Mouse (Mus musculus): ENCODE data around the gene Acot12. TPM values are rescaled to one million over a fixed set of nuclear protein-coding genes. Genes with fewer than 3 reads are reported as not detected.
"Not testable (repeated sequence)": the region's sequence is repeated elsewhere in the genome, so short reads cannot be mapped to it uniquely, and the experiment has no call there.

Gene Acot12
- polyA plus RNA-seq, 1 experiment from 2014 or later, result 0.30 TPM

DNA sequence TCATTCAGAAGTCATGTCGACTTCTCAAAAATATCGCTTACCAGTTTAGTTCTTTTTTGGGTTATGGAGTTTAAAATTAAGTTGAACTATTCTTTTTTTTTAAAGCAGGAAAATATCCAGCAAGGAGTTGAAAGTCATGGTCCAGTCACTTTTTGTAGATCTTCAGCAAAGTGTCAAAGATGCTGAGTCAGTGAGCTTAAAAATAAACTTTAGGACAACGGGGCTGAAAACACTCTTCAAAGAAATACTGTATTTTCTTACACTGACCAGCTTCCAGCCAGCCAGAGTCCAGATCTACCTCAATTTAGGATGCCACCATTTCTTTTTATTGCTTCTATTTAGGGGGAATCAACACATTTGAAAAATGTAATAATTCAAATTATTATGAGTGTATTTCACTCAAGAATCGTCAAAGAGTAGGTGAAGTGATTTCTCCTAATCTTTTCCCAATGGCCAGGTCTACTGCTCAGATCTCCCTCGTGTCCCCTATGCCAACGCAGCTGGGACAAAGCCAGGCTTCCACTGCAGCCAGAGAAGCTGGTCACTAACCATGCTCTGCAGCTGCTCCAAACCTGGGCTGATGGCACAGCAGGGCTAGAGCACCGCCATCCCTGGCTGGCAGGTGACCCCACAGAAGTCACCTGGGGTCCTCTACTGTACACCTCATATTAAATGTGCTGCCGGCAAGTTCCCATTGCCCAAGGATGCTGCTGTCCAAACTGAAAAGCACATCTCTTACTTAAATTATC is 19.2 kb downstream of the Acot12 start:
- no peaks in the 10 kb centered on the region for H3K27me3 ChIP-seq (ENCODE audit: control insufficient read depth, insufficient read depth, low read length)
- no peak overlapping the region for H3K9ac ChIP-seq (ENCODE audit: low read length)

DNA sequence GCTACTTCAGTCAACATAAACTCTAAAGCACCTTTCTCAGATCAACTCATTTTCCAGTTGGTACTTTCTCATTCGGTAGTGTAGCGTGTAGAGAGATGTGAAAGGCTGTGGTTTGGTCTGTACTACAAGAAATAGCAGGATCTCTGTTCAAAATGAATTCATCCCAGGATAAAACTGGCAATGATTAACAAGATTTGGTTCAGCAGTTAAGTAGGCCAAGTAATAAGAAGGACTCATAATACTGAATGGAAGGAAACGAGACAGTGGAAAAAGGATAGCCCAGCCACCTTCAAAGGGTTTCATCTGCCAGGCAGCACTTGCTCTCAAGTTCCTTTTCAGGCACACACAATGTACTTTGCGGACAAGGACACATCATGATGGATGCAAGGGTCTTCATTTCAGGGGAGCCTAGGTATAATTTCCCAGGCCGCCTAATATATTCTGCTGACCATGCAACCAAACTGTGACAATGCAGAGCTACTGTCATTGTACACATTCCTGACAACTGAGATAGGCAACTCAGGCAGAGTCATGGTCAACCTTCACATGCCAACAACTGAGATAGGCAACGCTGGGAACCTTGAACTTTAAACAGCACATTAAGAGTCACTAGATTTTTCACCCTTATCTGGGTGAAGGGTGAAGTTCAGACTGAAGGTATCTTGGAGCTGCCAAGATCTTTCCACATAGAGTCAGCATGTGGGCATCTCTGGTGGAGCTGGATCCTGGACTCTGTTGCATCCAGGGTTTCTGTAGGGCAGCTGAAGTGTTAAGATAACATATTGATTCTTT is 20.5 kb downstream of the Acot12 start:
- H3K4me2 ChIP-seq (ENCODE audit: low read length), result no peak overlapping the region
- H3K9ac ChIP-seq (ENCODE audit: low read length), result no peak overlapping the region
- H3K4me3 ChIP-seq (ENCODE audit: control insufficient read depth in 1 of 2, insufficient read depth in 1 of 2, low read depth in 1 of 2, low read length in 2 of 2), result no peak overlapping the region
- no peak overlapping the region for H3K27ac ChIP-seq (replicated peaks in 1 of 2; ENCODE audit: control insufficient read depth in 1 of 2, insufficient read depth in 1 of 2, low read depth in 2 of 2, low read length in 2 of 2)
- no peaks in the 10 kb centered on the region for H3K27me3 ChIP-seq (ENCODE audit: control insufficient read depth, insufficient read depth, low read length)
- no peak for ATAC-seq (ENCODE audit: insufficient number of reproducible peaks, insufficient read depth, low FRiP score, low read depth)
- no peaks in the 10 kb centered on the region for H3K36me3 ChIP-seq (ENCODE audit: control insufficient read depth, insufficient read depth, low read length)
- H3K4me1 ChIP-seq (ENCODE audit: control insufficient read depth in 2 of 2, insufficient read depth in 2 of 2, low read length in 2 of 2), result no peaks in the 10 kb centered on the region
- WGBS, result 72% methylated on average over 6 of the region's 6 CpGs
- H3K9me3 ChIP-seq (ENCODE audit: control insufficient read depth, low read length), result no peaks in the 10 kb centered on the region

More for the DNA sequence above, 19.2 kb downstream of the Acot12 start:
- Histone ChIP-seq H3K4me3 (ENCODE audit: control insufficient read depth in 1 of 2, insufficient read depth in 1 of 2, low read depth in 1 of 2, low read length in 2 of 2) (no peak overlapping the region), H3K9me3 (ENCODE audit: control insufficient read depth, low read length) (no peaks in the 10 kb centered on the region), H3K36me3 (ENCODE audit: control insufficient read depth, insufficient read depth, low read length) (no peaks in the 10 kb centered on the region), H3K4me1 (ENCODE audit: control insufficient read depth in 2 of 2, insufficient read depth in 2 of 2, low read length in 2 of 2) (no peaks in the 10 kb centered on the region), H3K4me2 (ENCODE audit: low read length) (no peak overlapping the region), H3K27ac (replicated peaks in 1 of 2; ENCODE audit: control insufficient read depth in 1 of 2, insufficient read depth in 1 of 2, low read depth in 2 of 2, low read length in 2 of 2) (no peak overlapping the region)
- no peak for ATAC-seq (ENCODE audit: insufficient number of reproducible peaks, insufficient read depth, low FRiP score, low read depth)
- WGBS, result 85% methylated on average over 8 of the region's 8 CpGs

DNA sequence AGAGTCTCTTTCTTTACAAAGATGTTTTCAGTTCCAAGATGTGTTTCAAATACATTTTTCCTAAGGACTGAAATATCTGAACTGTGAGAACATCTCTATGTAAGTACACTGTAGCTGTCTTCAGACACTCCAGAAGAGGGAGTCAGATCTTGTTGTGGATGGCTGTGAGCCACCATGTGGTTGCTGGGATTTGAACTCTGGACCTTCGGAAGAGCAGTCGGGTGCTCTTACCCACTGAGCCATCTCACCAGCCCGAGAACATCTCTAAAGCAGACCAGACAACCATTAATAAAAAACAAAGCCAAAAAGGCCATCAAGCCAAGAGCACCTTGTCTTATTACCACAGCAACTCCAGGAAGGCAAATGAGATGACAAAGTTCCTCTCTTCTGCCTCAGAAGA is 22.3 kb downstream of the Acot12 start:
- not testable (repeated sequence) for H3K4me3 ChIP-seq (ENCODE audit: control insufficient read depth in 1 of 2, insufficient read depth in 1 of 2, low read depth in 1 of 2, low read length in 2 of 2); H3K9me3 ChIP-seq (ENCODE audit: control insufficient read depth, low read length); H3K4me1 ChIP-seq (ENCODE audit: control insufficient read depth in 2 of 2, insufficient read depth in 2 of 2, low read length in 2 of 2); H3K36me3 ChIP-seq (ENCODE audit: control insufficient read depth, insufficient read depth, low read length); H3K27ac ChIP-seq (replicated peaks in 1 of 2; ENCODE audit: control insufficient read depth in 1 of 2, insufficient read depth in 1 of 2, low read depth in 2 of 2, low read length in 2 of 2); H3K4me2 ChIP-seq (ENCODE audit: low read length); H3K27me3 ChIP-seq (ENCODE audit: control insufficient read depth, insufficient read depth, low read length); H3K9ac ChIP-seq (ENCODE audit: low read length); ATAC-seq (ENCODE audit: insufficient number of reproducible peaks, insufficient read depth, low FRiP score, low read depth)
- WGBS, result 90% methylated on average over 3 of the region's 3 CpGs

DNA sequence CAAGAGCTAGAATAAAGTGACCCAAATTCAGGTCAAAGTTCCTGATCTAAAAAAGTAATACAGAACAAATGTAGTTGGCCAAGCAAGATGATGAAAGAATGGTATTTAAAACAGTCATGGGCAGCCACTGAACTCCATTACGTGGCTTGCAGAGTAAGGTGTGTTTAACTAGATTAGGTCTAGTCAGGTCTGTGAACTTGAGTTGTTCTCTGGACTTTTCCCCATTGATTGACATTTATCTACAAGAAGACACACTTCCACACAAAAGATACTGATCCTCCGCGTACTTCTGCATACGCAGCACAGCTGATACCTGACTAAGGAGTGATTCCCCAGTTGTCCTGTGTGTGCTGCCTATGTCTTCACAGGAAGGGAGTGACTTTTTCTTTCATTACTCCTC is 24.3 kb downstream of the Acot12 start:
- no peaks in the 10 kb centered on the region for H3K9me3 ChIP-seq (ENCODE audit: control insufficient read depth, low read length)
- no peaks in the 10 kb centered on the region for H3K4me1 ChIP-seq (ENCODE audit: control insufficient read depth in 2 of 2, insufficient read depth in 2 of 2, low read length in 2 of 2)
- no peak for ATAC-seq (ENCODE audit: insufficient number of reproducible peaks, insufficient read depth, low FRiP score, low read depth)
- 82% methylated on average over 4 of the region's 4 CpGs for whole genome bisulfite sequencing
- no peaks in the 10 kb centered on the region for H3K36me3 ChIP-seq (ENCODE audit: control insufficient read depth, insufficient read depth, low read length)
- no peaks in the 10 kb centered on the region for H3K27me3 ChIP-seq (ENCODE audit: control insufficient read depth, insufficient read depth, low read length)
- H3K9ac ChIP-seq (ENCODE audit: low read length), result no peak overlapping the region
- H3K27ac ChIP-seq (replicated peaks in 1 of 2; ENCODE audit: control insufficient read depth in 1 of 2, insufficient read depth in 1 of 2, low read depth in 2 of 2, low read length in 2 of 2), result no peak overlapping the region
- H3K4me3 ChIP-seq (ENCODE audit: control insufficient read depth in 1 of 2, insufficient read depth in 1 of 2, low read depth in 1 of 2, low read length in 2 of 2), result no peak overlapping the region
- no peak overlapping the region for H3K4me2 ChIP-seq (ENCODE audit: low read length)

GRCm38 (mm10) chr13:91768683-91769651 is 27.7 kb downstream of the Acot12 start:
- no peak overlapping the region for H3K27ac ChIP-seq (replicated peaks in 1 of 2; ENCODE audit: control insufficient read depth in 1 of 2, insufficient read depth in 1 of 2, low read depth in 2 of 2, low read length in 2 of 2)
- ATAC-seq (ENCODE audit: insufficient number of reproducible peaks, insufficient read depth, low FRiP score, low read depth), result no peak
- no peaks in the 10 kb centered on the region for H3K36me3 ChIP-seq (ENCODE audit: control insufficient read depth, insufficient read depth, low read length)
- no peak overlapping the region for H3K9ac ChIP-seq (ENCODE audit: low read length)
- H3K4me2 ChIP-seq (ENCODE audit: low read length), result no peak overlapping the region
- H3K4me3 ChIP-seq (ENCODE audit: control insufficient read depth in 1 of 2, insufficient read depth in 1 of 2, low read depth in 1 of 2, low read length in 2 of 2), result no peak overlapping the region
- H3K4me1 ChIP-seq (ENCODE audit: control insufficient read depth in 2 of 2, insufficient read depth in 2 of 2, low read length in 2 of 2), result no peaks in the 10 kb centered on the region
- H3K9me3 ChIP-seq (ENCODE audit: control insufficient read depth, low read length), result no peaks in the 10 kb centered on the region
- H3K27me3 ChIP-seq (ENCODE audit: control insufficient read depth, insufficient read depth, low read length), result no peaks in the 10 kb centered on the region
- WGBS, result 59% methylated on average over 9 of the region's 9 CpGs

GRCm38 (mm10) chr13:91778092-91778491 is 36.8 kb downstream of the Acot12 start:
- Histone ChIP-seq H3K4me2 (ENCODE audit: low read length) (no peak overlapping the region), H3K9ac (ENCODE audit: low read length) (no peak overlapping the region), H3K4me1 (ENCODE audit: control insufficient read depth in 2 of 2, insufficient read depth in 2 of 2, low read length in 2 of 2) (no peaks in the 10 kb centered on the region), H3K36me3 (ENCODE audit: control insufficient read depth, insufficient read depth, low read length) (no peaks in the 10 kb centered on the region), H3K4me3 (ENCODE audit: control insufficient read depth in 1 of 2, insufficient read depth in 1 of 2, low read depth in 1 of 2, low read length in 2 of 2) (no peak overlapping the region), H3K27me3 (ENCODE audit: control insufficient read depth, insufficient read depth, low read length) (no peaks in the 10 kb centered on the region), H3K9me3 (ENCODE audit: control insufficient read depth, low read length) (no peaks in the 10 kb centered on the region), H3K27ac (replicated peaks in 1 of 2; ENCODE audit: control insufficient read depth in 1 of 2, insufficient read depth in 1 of 2, low read depth in 2 of 2, low read length in 2 of 2) (no peak overlapping the region)
- ATAC-seq (ENCODE audit: insufficient number of reproducible peaks, insufficient read depth, low FRiP score, low read depth), result no peak
- WGBS, result 82% methylated on average over 5 of the region's 5 CpGs

GRCm38 (mm10) chr13:91779892-91780291 is 38.6 kb downstream of the Acot12 start:
- Histone ChIP-seq H3K4me3 (ENCODE audit: control insufficient read depth in 1 of 2, insufficient read depth in 1 of 2, low read depth in 1 of 2, low read length in 2 of 2) (no peak overlapping the region), H3K9ac (ENCODE audit: low read length) (no peak overlapping the region), H3K27ac (replicated peaks in 1 of 2; ENCODE audit: control insufficient read depth in 1 of 2, insufficient read depth in 1 of 2, low read depth in 2 of 2, low read length in 2 of 2) (no peak overlapping the region), H3K4me1 (ENCODE audit: control insufficient read depth in 2 of 2, insufficient read depth in 2 of 2, low read length in 2 of 2) (no peaks in the 10 kb centered on the region), H3K9me3 (ENCODE audit: control insufficient read depth, low read length) (no peaks in the 10 kb centered on the region), H3K36me3 (ENCODE audit: control insufficient read depth, insufficient read depth, low read length) (no peaks in the 10 kb centered on the region), H3K27me3 (ENCODE audit: control insufficient read depth, insufficient read depth, low read length) (no peaks in the 10 kb centered on the region), H3K4me2 (ENCODE audit: low read length) (no peak overlapping the region)
- no peak for ATAC-seq (ENCODE audit: insufficient number of reproducible peaks, insufficient read depth, low FRiP score, low read depth)

Data from heart, embryonic 14.5 days (tissue).